Mouse (Mus musculus) left cerebral cortex, adult 2 months (tissue): Measurements from ENCODE around the gene Psmb2. TPM values are rescaled to one million over a fixed set of nuclear protein-coding genes. Genes with fewer than 3 reads are reported as not detected.

Experiments
- DNase-seq, 2 experiments: peaks; one replicate each; pipeline ENCODE4 v3.0.0; 2021 to 2022; ENCODE audit warnings: low spot score in 2 of 2, mixed read lengths in 1 of 2; ENCODE audit errors: extremely low spot score in 1 of 2
- H3K27ac ChIP-seq: fragments of 200-600 bp; 2 replicates; pipeline ENCODE4 v1.8.1; 2022
- H3K4me3 ChIP-seq: fragments of 200-600 bp; 2 replicates; pipeline ENCODE4 v1.8.1; 2022
- CTCF ChIP-seq: fragments of 200-600 bp; IDR thresholded peaks from 2 replicates; pipeline ENCODE4 v1.8.1; 2022; ENCODE audit warnings: antibody characterized with exemption, mild to moderate bottlenecking, moderate library complexity
- intact Hi-C: fragments of 180-260 bp; cut with DNase I; formaldehyde crosslinking; loops from one replicate; pipeline ENCODE4 v1.15.1; 2025
- long read RNA-seq, 2 experiments: library from polyadenylated mRNA; stranded (forward); transcript quantifications; one replicate each; pipeline ENCODE4 v2.0.0; 2021; ENCODE audit warnings: borderline mapping rate in 2 of 2
- total RNA-seq, 2 experiments: library from RNA; stranded (reverse); gene quantifications; 2 replicates each; pipeline ENCODE4 v1.2.3; 2021

The Psmb2 gene
- 10 to 100 TPM; 90.8 to 91.9 TPM for total RNA-seq
- long read RNA-seq, experiment 1, transcript Psmb2-201 (6 exons, 859 nt), result major isoform, 101 of 121 reads
- long read RNA-seq, experiment 1, transcript Psmb2-203 (5 exons, 708 nt), result minor isoform, 10 of 121 reads
- long read RNA-seq, experiment 1, partial matches to known transcripts, result 3 of 121 reads
- long read RNA-seq, experiment 1, other reads (novel, unspliced or antisense), result 7 of 121 reads
- long read RNA-seq, experiment 2, transcript Psmb2-201 (6 exons, 859 nt), result major isoform, 49 of 60 reads
- long read RNA-seq, experiment 2, transcript Psmb2-203 (5 exons, 708 nt), result minor isoform, 6 of 60 reads
- long read RNA-seq, experiment 2, partial matches to known transcripts, result 0 of 60 reads
- long read RNA-seq, experiment 2, other reads (novel, unspliced or antisense), result 5 of 60 reads

GRCm38 (mm10) chr4:126677054-126678003, at the start of gene Psmb2:
Gene Psmb2, plus strand, starts transcription at chr4:126677630.
- Histone ChIP-seq H3K4me3 (peak within 1 kb of the TSS; percentile 100), H3K27ac (peak within 1 kb of the TSS; percentile 81)
- intact Hi-C loops, result loop anchor here (5.0 kb wide), 1 partner anchor 75 kb away; no protein-coding TSS in a partner anchor
- no peak for TF ChIP-seq CTCF
- peak; percentile 99 to 100 for DNase-seq

DNA sequence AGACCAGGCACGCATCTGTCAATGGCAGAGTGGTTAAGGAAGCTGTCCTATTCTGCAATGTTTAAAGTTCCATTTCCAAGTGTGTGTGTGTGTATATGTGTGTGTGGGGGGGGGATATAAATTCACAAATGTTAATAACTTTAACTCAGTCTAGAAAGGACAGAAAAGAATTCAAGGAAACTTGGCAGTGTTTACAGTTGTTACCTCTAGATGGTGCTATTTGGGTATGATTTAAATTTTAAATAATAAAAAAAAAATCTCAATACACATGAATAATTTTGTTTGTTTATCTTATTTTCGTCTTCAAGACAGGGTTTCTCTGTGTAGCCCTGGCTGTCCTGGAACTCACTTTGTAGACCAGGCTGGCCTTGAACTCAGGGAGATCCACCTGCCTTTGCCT, 45.5 kb upstream of the Psmb2 start:
- intact Hi-C loops, result loop anchor here (1.0 kb wide), 1 partner anchor 109 kb away; no protein-coding TSS in a partner anchor
- no peak for DNase-seq
- H3K27ac ChIP-seq, result no peak overlapping the region
- H3K4me3 ChIP-seq, result no peak overlapping the region
- TF ChIP-seq CTCF, result peak; percentile 54

DNA sequence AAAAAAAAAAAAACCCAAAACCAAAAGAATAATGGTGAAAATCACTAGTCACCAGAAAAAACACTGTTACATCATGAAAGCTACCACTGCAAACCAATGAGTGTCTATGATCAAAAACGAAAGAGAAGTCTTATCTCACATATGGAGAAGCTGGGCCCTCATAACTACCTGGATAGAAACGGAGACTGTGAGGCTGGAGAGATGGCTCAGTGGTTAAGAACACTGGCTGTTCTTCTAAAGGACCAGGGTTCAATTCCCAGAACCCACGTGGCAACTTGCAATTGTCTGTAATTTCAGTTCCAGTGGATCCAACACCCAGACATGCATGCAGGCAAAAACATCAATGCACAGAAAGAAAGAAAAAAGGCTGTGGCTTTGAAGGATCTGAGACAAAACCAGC, 44.8 kb upstream of the Psmb2 start:
- DNase-seq, result no peak
- intact Hi-C loops, result loop anchor here (1.0 kb wide), 1 partner anchor 109 kb away; no protein-coding TSS in a partner anchor
- no peak for TF ChIP-seq CTCF
- H3K4me3 ChIP-seq, result no peak overlapping the region
- H3K27ac ChIP-seq, result no peak overlapping the region

DNA sequence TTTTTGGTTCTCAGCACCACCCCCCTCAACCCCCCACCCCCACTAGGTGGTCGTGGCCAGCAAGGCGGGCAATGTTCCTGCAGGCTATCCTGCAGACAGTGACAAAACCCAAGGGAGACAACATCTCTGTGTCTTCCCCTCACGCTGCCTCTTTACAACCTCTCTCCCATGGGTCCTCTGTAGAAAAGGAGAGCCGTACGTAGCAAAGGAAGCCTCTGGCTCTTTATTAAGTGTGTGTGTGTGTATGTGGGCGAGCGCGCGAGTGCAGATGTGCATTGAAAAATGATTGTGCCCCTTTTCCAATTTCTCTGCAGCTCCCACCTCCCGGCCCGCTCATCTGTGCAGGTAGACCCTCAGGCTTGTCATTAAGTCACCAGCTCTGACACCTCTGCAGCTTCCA, 41.1 kb upstream of the Psmb2 start:
- DNase-seq, result no peak
- H3K4me3 ChIP-seq, result no peak overlapping the region
- H3K27ac ChIP-seq, result no peak overlapping the region
- intact Hi-C loops, result no loop called here
- TF ChIP-seq CTCF, result no peak

DNA sequence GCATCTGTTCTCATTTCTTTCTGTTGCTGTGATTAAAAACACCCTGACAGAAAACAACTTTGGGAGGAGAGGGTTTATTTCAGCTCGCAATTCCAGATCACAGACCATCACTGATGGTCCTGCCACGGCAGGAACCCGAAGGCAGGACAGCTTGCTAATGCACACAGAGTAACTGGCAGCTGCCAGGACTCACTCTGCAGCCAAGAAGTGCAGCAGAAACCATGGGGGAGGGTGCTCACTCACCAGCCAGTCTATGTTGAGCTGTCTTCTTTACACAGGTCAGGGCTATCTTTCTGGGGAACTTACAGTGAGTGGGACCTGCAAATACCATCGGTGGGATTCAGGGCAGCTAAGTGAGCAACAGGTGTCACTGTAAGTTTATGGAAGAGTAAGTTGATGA, 40.0 kb upstream of the Psmb2 start:
- no peak for TF ChIP-seq CTCF
- intact Hi-C loops, result no loop called here
- no peak overlapping the region for H3K4me3 ChIP-seq
- no peak for DNase-seq
- no peak overlapping the region for H3K27ac ChIP-seq

DNA sequence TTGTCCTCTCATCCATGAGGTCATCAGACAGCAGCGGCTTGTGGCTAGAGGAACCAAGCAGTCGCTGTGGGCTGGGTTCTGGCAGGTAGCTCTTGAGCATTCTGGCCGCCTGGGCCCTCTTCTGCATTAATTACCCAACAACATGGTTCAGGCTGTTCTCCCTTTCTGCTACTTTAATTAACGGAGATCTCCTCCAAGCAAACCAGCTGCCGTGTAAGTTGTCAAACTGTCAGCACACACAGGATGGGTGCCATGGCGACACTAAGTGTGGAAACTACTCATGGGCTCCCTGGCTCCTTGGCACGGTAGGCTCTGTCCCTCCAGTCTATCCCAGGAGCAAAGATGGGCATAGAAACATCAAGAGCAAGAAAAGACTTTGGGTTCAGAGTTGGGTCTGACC, 38.1 kb upstream of the Psmb2 start:
- Histone ChIP-seq H3K4me3 (no peak overlapping the region), H3K27ac (no peak overlapping the region)
- DNase-seq, result no peak
- TF ChIP-seq CTCF, result no peak
- intact Hi-C loops, result no loop called here

GRCm38 (mm10) chr4:126641901-126642300, 35.5 kb upstream of the Psmb2 start:
- H3K27ac ChIP-seq, result no peak overlapping the region
- no peak for TF ChIP-seq CTCF
- peak; percentile 61 to 65 for DNase-seq
- intact Hi-C loops, result no loop called here
- no peak overlapping the region for H3K4me3 ChIP-seq

- DNase-seq, result no peak
- intact Hi-C loops, result no loop called here
- H3K4me3 ChIP-seq, result no peak overlapping the region
- H3K27ac ChIP-seq, result no peak overlapping the region
- no peak for TF ChIP-seq CTCF
Measured at GRCm38 (mm10) chr4:126643815-126644214, 33.6 kb upstream of the Psmb2 start.

DNA sequence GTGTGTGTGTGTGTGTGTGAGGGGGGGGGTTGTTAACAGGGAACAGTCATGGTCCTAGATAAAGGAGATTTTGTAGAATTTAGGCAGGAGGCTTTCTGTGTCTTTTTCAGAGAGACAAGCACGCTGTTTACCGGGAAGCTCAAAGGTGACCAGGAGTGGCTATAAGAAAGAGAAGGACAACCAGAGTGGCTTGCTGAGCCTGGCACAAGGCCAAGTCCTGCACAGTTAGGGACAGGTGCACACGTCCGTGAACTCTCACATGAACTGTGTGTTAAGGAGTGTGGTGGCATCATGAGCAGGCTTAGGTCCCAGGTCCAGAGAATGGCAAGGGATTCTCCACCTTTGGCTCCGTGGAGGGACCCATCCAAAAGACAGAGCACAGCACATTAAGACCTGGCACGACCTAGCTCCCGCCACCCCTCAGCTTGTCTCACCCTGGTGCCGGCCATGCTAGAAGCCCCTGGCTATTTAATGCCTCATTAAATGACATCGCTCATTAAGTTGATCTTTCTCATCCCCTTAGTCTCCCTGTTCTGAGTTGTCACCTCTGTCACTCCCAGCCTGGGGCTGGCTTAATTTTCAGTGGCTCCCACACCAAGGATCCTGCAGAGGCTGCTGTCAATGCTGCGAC, 33.0 kb upstream of the Psmb2 start:
- TF ChIP-seq CTCF, result no peak
- Histone ChIP-seq H3K27ac (no peak overlapping the region), H3K4me3 (no peak overlapping the region)
- DNase-seq, result no peak
- intact Hi-C loops, result no loop called here

DNA sequence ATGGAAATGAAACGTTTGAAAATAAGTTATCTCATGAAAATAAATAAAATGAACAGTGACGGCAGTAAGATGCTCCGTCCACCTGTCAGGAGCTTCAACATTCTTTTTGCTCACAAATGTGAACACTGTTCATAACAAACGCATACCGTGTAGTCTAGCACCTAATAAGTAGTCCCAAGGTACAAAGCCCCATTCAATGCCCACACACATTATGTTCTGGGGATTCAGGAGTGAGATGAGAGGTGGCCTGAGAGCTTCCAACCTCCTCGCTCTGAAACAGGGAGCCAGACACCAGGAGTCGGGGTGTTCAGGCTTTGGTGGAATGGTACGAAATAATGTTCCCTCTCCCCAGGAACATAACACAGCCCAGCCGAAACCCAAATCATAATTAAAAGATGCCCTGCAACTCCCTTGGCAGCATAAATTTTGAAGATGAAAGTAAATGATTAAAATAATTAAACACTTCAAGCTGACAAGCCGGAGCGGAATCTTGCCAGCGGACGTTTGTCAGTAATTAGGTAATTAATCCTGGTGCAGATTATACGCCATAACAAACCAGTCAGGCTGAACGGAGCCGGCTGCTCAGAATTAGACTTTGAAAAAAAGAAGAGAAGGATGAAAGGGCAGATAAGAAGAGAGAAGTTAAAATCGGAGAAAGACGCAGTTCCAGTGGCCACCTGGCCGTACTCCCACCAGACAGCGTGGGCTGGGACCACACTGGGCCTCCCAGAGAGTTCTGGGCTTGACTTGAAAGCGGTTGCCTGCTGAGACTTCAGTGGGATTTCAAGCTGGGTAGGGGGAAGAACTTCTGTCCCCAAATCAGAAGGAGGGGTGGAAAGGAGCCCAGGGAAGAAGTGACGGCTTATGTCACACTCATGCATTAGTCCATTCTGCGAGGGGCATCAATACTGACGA, 29.2 kb upstream of the Psmb2 start:
- no peak overlapping the region for H3K27ac ChIP-seq
- intact Hi-C loops, result no loop called here
- DNase-seq, result no peak

GRCm38 (mm10) chr4:126653148-126653547, 24.3 kb upstream of the Psmb2 start:
- no peak for DNase-seq
- Histone ChIP-seq H3K4me3 (no peak overlapping the region), H3K27ac (no peak overlapping the region)
- TF ChIP-seq CTCF, result no peak
- intact Hi-C loops, result no loop called here

More for the DNA sequence above, 29.2 kb upstream of the Psmb2 start:
- TF ChIP-seq CTCF, result no peak
- H3K4me3 ChIP-seq, result no peak overlapping the region
